Mouse (Mus musculus): ENCODE measurements around the gene Acnat2. TPM values are rescaled to one million over a fixed set of nuclear protein-coding genes. Genes with fewer than 3 reads are reported as not detected.

Acnat2 gene
- polyA plus RNA-seq, 1 experiment from 2014 or later = not detected

Other genes starting within 250 kb of the Acnat2 start
- gene Acnat1, start 65.8 kb upstream of the Acnat2 start, polyA plus RNA-seq (2015; fragmentation: Nextera tagmentation; extraction: Ambion mirVana) = 8.4 and 10.6 TPM in 2 replicates
- gene Baat, start 98.4 kb upstream of the Acnat2 start, polyA plus RNA-seq (2015; fragmentation: Nextera tagmentation; extraction: Ambion mirVana) = 0.52 and 0.64 TPM in 2 replicates
- 46.0 and 46.3 TPM in 2 replicates for gene Mrpl50, start 112.9 kb upstream of the Acnat2 start, polyA plus RNA-seq (2015; fragmentation: Nextera tagmentation; extraction: Ambion mirVana)
- gene Zfp189, start 113.0 kb upstream of the Acnat2 start, polyA plus RNA-seq (2015; fragmentation: Nextera tagmentation; extraction: Ambion mirVana) = 2.0 and 2.4 TPM in 2 replicates
- 1,579 and 1,674 TPM in 2 replicates for gene Aldob, start 141.4 kb upstream of the Acnat2 start, polyA plus RNA-seq (2015; fragmentation: Nextera tagmentation; extraction: Ambion mirVana)
- gene Tmem246, start 189.7 kb upstream of the Acnat2 start, polyA plus RNA-seq (2015; fragmentation: Nextera tagmentation; extraction: Ambion mirVana) = 22.6 and 23.6 TPM in 2 replicates
- 15.6 and 16.4 TPM in 2 replicates for gene Rnf20, start 223.9 kb upstream of the Acnat2 start, polyA plus RNA-seq (2015; fragmentation: Nextera tagmentation; extraction: Ambion mirVana)

All from intestine, postnatal 0 days (tissue).